Mouse (Mus musculus) CD4-positive helper T cell, adult 2 months (primary cell): ENCODE measurements around the gene Ccdc97.

Source experiments
- DNase-seq: peaks from one replicate; pipeline ENCODE4 v3.0.0-alpha.2; 2012; ENCODE audit warnings: low read depth, missing footprints, low spot score

The Ccdc97 gene

DNA sequence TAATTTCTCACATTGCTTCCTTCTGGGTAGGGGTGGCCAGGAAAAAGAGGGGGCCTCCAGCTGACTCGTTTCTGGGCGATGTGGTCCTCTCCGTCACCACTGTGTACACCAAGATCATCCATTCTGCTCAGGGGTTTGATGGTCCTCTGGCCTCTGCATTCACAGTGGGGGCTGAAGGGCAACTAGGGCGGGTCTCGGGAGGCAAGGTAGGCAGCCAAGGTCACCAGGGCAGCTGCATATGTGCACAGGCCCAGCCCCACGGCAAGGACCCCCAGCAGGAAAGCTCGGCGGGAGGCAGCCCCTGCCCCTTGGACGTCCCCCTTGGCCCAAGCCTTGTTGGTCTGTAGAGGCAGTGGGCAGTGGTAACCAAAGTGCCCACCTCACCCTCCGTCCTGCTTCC lies 49.7 kb downstream of the Ccdc97 start:
- DNase-seq = no peak

DNA sequence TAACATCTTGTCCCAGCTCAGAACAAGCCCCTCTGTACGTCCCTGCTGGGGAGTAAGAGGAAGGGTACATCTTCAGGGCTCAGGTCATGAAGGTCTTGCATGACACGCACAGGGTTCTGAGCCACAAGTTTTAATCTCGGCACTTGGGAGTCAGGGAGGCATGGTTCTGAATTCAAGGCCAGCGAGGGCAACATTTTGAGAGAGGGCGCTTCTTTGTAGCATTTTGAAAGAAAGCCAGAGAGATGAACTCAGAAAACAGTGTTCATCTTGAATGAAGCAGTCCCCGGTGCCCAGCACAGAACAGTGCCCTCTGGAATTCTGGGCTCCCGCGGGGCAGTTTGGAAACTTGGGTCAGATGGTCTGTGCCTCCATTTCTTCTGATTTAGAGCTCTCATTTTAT lies 52.5 kb downstream of the Ccdc97 start:
- no peak for DNase-seq
